Mouse (Mus musculus): ENCODE data around the gene Lztr1. TPM values are rescaled to one million over a fixed set of nuclear protein-coding genes. Genes with fewer than 3 reads are reported as not detected.
A peak's percentile ranks its signal among the peaks of the same experiment; 100 is the strongest.

Gene Lztr1
- polyA plus RNA-seq, 1 experiment from 2014 or later: 78.4 TPM

GRCm38 (mm10) chr16:17556180-17556579 is 47.7 kb downstream of the Lztr1 start:
- ATAC-seq (ENCODE audit: insufficient read depth) (no peak), DNase-seq (no peak)
- Histone ChIP-seq H3K27me3 (ENCODE audit: insufficient read depth, low read length) (no peaks in the 10 kb centered on the region), H3K4me3 (ENCODE audit: low read depth, low read length) (no peak overlapping the region), H3K27ac (ENCODE audit: low read depth) (no peak overlapping the region), H3K9ac (no peak overlapping the region), H3K4me2 (no peak overlapping the region), H3K9me3 (ENCODE audit: low read depth, low read length) (no peaks in the 10 kb centered on the region), H3K4me1 (ENCODE audit: insufficient read depth) (peaks cover 13% of the 10 kb centered on the region; the same call in 1 of the 2 replicates), H3K36me3 (ENCODE audit: insufficient read depth) (no peaks in the 10 kb centered on the region)
- no peak for TF ChIP-seq CTCF (IDR thresholded peaks at IDR 0.05; ENCODE audit: low read depth)
- 84% methylated on average over 4 of the region's 4 CpGs for WGBS

GRCm38 (mm10) chr16:17556907-17557306 is 48.4 kb downstream of the Lztr1 start:
- no peak for DNase-seq
- Histone ChIP-seq H3K4me1 (ENCODE audit: insufficient read depth) (peaks cover 13% of the 10 kb centered on the region; the same call in 1 of the 2 replicates), H3K27me3 (ENCODE audit: insufficient read depth, low read length) (no peaks in the 10 kb centered on the region), H3K4me3 (ENCODE audit: low read depth, low read length) (no peak overlapping the region), H3K9me3 (ENCODE audit: low read depth, low read length) (no peaks in the 10 kb centered on the region), H3K9ac (no peak overlapping the region), H3K27ac (ENCODE audit: low read depth) (no peak overlapping the region), H3K4me2 (no peak overlapping the region), H3K36me3 (ENCODE audit: insufficient read depth) (no peaks in the 10 kb centered on the region)
- no peak for TF ChIP-seq CTCF (IDR thresholded peaks at IDR 0.05; ENCODE audit: low read depth)
- ATAC-seq (ENCODE audit: insufficient read depth): no peak
- 55% methylated on average over 4 of the region's 4 CpGs for WGBS

DNA sequence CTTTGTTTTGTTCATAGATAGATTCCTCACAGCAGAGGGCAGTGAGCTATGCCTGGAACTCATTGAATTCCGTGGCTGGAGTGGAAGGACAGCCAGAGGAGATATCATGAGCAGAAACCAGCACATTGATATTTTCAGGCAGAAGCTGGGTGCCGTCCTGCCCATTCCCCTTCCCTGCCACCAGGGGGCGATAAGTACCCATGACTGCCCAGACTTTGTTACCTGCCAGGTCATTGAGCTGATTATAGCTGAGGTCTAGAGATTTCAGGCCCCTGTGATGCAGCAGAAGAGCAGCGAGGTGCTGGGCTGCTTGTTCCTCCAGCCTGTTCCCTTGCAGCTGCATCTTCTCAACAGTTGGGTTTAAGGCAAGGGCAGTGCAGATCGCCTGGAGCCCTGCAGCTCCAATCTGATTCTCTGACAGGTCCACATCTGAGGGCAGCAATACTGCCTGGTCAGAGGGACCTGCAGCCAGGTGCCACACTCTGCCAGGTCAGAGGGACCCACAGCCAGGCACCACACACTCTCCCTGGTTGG is 49.5 kb downstream of the Lztr1 start:
- no peak overlapping the region for H3K4me3 ChIP-seq (ENCODE audit: low read depth, low read length)
- peak overlapping the region; percentile 26; the same call in 1 of the 2 replicates for H3K27ac ChIP-seq (ENCODE audit: low read depth)
- 5% methylated on average over 5 of the region's 5 CpGs for WGBS
- H3K4me2 ChIP-seq: peak overlapping the region; percentile 29
- DNase-seq (peak; percentile 80), ATAC-seq (ENCODE audit: insufficient read depth) (no peak)
- peak; percentile 99 for TF ChIP-seq CTCF (IDR thresholded peaks at IDR 0.05; ENCODE audit: low read depth)
- H3K4me1 ChIP-seq (ENCODE audit: insufficient read depth): peaks cover 13% of the 10 kb centered on the region; the same call in 1 of the 2 replicates
- no peaks in the 10 kb centered on the region for H3K9me3 ChIP-seq (ENCODE audit: low read depth, low read length)
- H3K9ac ChIP-seq: no peak overlapping the region
- no peaks in the 10 kb centered on the region for H3K27me3 ChIP-seq (ENCODE audit: insufficient read depth, low read length)
- no peaks in the 10 kb centered on the region for H3K36me3 ChIP-seq (ENCODE audit: insufficient read depth)

GRCm38 (mm10) chr16:17558811-17559210 is 50.3 kb downstream of the Lztr1 start:
- no peak for TF ChIP-seq CTCF (IDR thresholded peaks at IDR 0.05; ENCODE audit: low read depth)
- Histone ChIP-seq H3K4me1 (ENCODE audit: insufficient read depth) (peaks cover 13% of the 10 kb centered on the region; the same call in 1 of the 2 replicates), H3K9ac (0 out of 2 replicates have a peak overlapping the region, but pooled peaks have one; percentile 9), H3K27me3 (ENCODE audit: insufficient read depth, low read length) (no peaks in the 10 kb centered on the region), H3K9me3 (ENCODE audit: low read depth, low read length) (no peaks in the 10 kb centered on the region), H3K4me3 (ENCODE audit: low read depth, low read length) (no peak overlapping the region), H3K4me2 (peak overlapping the region; percentile 29), H3K27ac (ENCODE audit: low read depth) (peak overlapping the region; percentile 26; the same call in 1 of the 2 replicates), H3K36me3 (ENCODE audit: insufficient read depth) (no peaks in the 10 kb centered on the region)
- DNase-seq (peak; percentile 59), ATAC-seq (ENCODE audit: insufficient read depth) (peak; percentile 5; the same call in 1 of the 2 replicates)
- WGBS: 2% methylated on average over 5 of the region's 5 CpGs

DNA sequence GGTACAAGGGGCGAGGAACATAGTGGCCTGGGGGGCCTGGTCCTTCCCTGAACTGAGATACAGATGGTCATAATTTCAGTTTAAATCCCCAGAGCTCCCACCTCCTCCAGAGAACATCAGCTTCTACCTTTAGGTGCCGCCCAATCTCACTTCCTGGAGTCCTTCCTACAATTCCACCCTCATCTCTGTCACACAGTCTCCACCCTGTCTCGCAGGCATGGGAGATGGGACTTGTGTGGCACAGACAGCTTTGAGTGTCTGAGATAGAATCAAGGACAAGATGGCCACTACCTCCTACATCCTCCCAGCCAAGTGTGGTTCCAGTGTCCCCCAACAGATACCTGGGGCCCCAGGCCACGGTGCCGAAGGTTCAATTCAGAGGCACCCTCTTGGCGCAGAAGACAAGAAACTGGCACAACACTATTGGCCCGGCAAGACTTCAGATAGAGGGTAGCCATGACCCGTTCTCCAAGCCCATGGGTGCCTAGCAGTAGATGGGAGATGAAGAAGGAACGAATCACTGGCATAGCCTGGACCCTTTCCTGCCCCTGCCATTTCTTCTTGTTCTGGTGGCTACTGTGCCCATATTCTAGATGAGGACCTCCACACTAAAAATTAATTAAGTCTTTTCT is 51.0 kb downstream of the Lztr1 start:
- Histone ChIP-seq H3K4me3 (ENCODE audit: low read depth, low read length) (no peak overlapping the region), H3K36me3 (ENCODE audit: insufficient read depth) (no peaks in the 10 kb centered on the region), H3K4me1 (ENCODE audit: insufficient read depth) (peaks cover 9% of the 10 kb centered on the region; the same call in 1 of the 2 replicates), H3K9me3 (ENCODE audit: low read depth, low read length) (no peaks in the 10 kb centered on the region), H3K4me2 (peak overlapping the region; percentile 29), H3K27ac (ENCODE audit: low read depth) (no peak overlapping the region), H3K9ac (0 out of 2 replicates have a peak overlapping the region, but pooled peaks have one; percentile 9), H3K27me3 (ENCODE audit: insufficient read depth, low read length) (no peaks in the 10 kb centered on the region)
- WGBS: 68% methylated on average over 9 of the region's 9 CpGs
- no peak for DNase-seq
- ATAC-seq (ENCODE audit: insufficient read depth): no peak
- no peak for TF ChIP-seq CTCF (IDR thresholded peaks at IDR 0.05; ENCODE audit: low read depth)

DNA sequence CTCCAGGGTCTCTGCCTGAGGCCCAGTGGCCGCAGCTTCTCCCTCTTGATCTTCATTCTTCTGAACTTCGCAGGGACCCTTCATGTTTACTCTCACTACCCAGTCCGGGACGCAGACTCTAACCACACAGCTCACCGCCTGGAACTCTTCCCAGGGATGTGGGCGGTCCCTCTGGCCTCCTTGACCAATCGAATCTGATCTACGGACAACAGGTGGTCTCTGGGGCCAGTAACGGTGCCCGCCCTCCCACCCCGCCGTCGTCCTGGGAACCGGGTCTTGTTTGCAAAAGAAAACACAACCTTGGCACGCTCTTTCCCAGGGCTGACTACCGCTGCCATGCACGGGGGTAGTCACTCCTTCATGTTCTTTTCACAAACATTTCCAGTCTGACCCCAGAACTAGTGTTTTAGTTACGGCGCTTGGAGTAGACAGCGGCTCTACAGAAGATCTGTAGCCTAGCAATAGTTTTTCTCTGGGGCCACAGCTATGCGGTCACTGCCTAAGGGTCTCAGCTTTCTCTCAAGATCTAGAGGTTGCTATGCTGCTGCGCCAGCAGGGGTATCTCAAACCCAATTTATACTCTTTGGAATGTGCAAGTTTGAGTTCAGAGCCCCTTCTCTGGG is 52.8 kb downstream of the Lztr1 start, which contains the start of gene Lrrc74b:
TSS of gene Lrrc74b (minus strand) at position 120 of the 623 bp plus-strand sequence.
- Histone ChIP-seq H3K9ac (peak within 1 kb of the TSS; percentile 44), H3K27ac (ENCODE audit: low read depth) (peak within 1 kb of the TSS; percentile 72)
- no peak; the same call in 1 of the 2 replicates for TF ChIP-seq CTCF (IDR thresholded peaks at IDR 0.05; ENCODE audit: low read depth)

GRCm38 (mm10) chr16:17561751-17562208 is 53.3 kb downstream of the Lztr1 start, which contains the start of gene P2rx6:
TSS of gene P2rx6 (plus strand) at chr16:17561885.
- ATAC-seq (ENCODE audit: insufficient read depth) (peak; percentile 55), DNase-seq (peak; percentile 71)
- no peaks in the 10 kb centered on the region for H3K36me3 ChIP-seq (ENCODE audit: insufficient read depth)
- H3K4me3 ChIP-seq (ENCODE audit: low read depth, low read length): peak within 1 kb of the TSS; percentile 21
- no peaks in the 10 kb centered on the region for H3K9me3 ChIP-seq (ENCODE audit: low read depth, low read length)
- H3K9ac ChIP-seq: peak within 1 kb of the TSS; percentile 44
- H3K27ac ChIP-seq (ENCODE audit: low read depth): peak within 1 kb of the TSS; percentile 72
- H3K27me3 ChIP-seq (ENCODE audit: insufficient read depth, low read length): no peaks in the 10 kb centered on the region
- WGBS: 3% methylated on average over 10 of the region's 10 CpGs
- H3K4me2 ChIP-seq: peak within 1 kb of the TSS; percentile 58
- no peak for TF ChIP-seq CTCF (IDR thresholded peaks at IDR 0.05; ENCODE audit: low read depth)
- peaks cover 9% of the 10 kb centered on the region; the same call in 1 of the 2 replicates for H3K4me1 ChIP-seq (ENCODE audit: insufficient read depth)

More for the DNA sequence above, 52.8 kb downstream of the Lztr1 start, which contains the start of gene Lrrc74b:
- Histone ChIP-seq H3K36me3 (ENCODE audit: insufficient read depth) (no peaks in the 10 kb centered on the region), H3K4me3 (ENCODE audit: low read depth, low read length) (peak within 1 kb of the TSS; percentile 21), H3K27me3 (ENCODE audit: insufficient read depth, low read length) (no peaks in the 10 kb centered on the region), H3K4me1 (ENCODE audit: insufficient read depth) (peaks cover 9% of the 10 kb centered on the region; the same call in 1 of the 2 replicates), H3K4me2 (peak within 1 kb of the TSS; percentile 58), H3K9me3 (ENCODE audit: low read depth, low read length) (no peaks in the 10 kb centered on the region)
- ATAC-seq (ENCODE audit: insufficient read depth): peak; percentile 89
- WGBS: 2% methylated on average over 22 of the region's 22 CpGs
- peak; percentile 86 for DNase-seq
